Mouse (Mus musculus): ENCODE measurements around the gene Faap20.

GRCm38 (mm10) chr4:155215203-155215602, 34.4 kb upstream of the Faap20 start:
- TF ChIP-seq POLR2A (IDR thresholded peaks at IDR 0.05; ENCODE audit: low read depth, low read length): no peak
- TF ChIP-seq TCF12 (IDR thresholded peaks at IDR 0.05; ENCODE audit: low read depth, low read length): no peak
- TF ChIP-seq ETS1 (conservative IDR thresholded peaks at IDR 0.05; ENCODE audit: low read depth, low read length): no peak
- TF ChIP-seq NELFE (IDR thresholded peaks at IDR 0.05; ENCODE audit: low read depth, low read length): no peak
- no peak for TF ChIP-seq IRF4 (IDR thresholded peaks at IDR 0.05; ENCODE audit: low read depth, low read length)
- no peak for TF ChIP-seq MAFK (IDR thresholded peaks at IDR 0.05; ENCODE audit: insufficient replicate concordance, low read length)
- no peak for TF ChIP-seq POLR2AphosphoS2 (IDR thresholded peaks at IDR 0.05; ENCODE audit: low read depth, low read length)
- TF ChIP-seq CTCF (conservative IDR thresholded peaks at IDR 0.05 in 1 of 2, IDR thresholded peaks at IDR 0.05 in 1 of 2; ENCODE audit: low read depth in 2 of 2, low read length in 2 of 2): no peak
- no peak for TF ChIP-seq ZC3H11A (IDR thresholded peaks at IDR 0.05; ENCODE audit: low read depth, low read length)
